Mouse (Mus musculus) mouse trophoblast stem cell (cell line): ENCODE data around the gene Mfsd4b5.
"Not testable (repeated sequence)": the region's sequence is repeated elsewhere in the genome, so short reads cannot be mapped to it uniquely, and the experiment has no call there.

ENCODE experiments used
- in situ Hi-C, 2 experiments: fragments of 300-500 bp; cut with MseI, MboI; formaldehyde crosslinking; loops; 2 replicates in 1 of 2; 3 replicates in 1 of 2; pipeline ENCODE4 v1.15.1; 2025

Gene Mfsd4b5

DNA sequence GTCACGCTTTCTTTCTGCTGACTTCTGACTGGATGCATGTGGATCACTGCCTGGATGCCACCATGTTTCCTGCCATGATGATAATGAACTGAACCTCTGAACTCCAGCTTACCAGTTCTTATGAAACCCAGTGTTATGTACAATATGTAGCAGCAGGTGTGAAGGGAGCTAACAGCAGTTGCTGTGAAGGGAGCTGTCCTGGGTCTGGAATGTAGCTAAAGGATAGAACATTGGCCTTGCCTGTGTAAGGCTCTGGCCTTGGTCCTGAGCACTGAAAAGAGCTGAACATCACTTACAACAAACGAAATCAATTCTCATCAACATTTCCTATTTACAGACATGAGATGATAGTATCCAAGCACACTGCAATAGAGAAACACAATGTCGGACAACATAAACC, 18.9 kb downstream of the Mfsd4b5 start:
- in situ Hi-C loops, result no loop called here

DNA sequence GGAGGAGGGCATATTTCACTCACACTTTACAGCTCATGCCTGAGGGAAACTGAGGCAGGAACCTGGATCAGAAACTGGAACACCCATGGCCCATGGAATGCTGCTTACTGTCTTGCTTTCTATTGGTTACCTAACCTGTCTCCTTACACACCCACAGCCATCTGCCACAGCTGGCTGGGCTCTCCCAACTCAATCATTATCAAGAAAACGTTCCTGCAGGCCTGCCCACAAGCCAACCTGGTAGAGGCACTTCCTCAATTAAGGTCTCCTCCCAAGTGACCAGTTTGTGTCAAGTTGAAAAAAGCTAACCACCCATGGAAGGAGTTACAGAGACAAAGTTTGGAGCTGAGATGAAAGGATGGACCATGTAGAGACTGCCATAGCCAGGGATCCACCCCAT, 24.5 kb downstream of the Mfsd4b5 start:
- in situ Hi-C loops, result no loop called here

DNA sequence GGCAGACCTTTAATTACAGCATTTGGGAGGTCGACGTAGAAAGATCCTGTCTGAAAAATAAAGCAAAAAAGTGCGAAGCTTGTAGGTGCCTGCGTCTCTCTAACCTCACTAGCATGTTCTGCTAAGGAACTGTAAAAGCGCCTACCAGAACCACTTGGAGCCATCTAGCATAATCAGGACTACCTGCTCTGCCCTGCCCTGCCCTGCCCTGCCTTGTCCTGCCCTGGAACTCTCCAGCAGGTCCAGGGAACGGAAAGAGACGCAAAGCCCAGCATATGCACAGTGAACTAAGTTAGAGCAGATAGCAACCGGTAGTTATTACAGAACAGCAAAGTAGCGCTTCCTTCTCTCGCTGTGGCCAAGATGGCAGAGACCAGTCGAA, 26.0 kb downstream of the Mfsd4b5 start:
- in situ Hi-C loops, result no loop called here

DNA sequence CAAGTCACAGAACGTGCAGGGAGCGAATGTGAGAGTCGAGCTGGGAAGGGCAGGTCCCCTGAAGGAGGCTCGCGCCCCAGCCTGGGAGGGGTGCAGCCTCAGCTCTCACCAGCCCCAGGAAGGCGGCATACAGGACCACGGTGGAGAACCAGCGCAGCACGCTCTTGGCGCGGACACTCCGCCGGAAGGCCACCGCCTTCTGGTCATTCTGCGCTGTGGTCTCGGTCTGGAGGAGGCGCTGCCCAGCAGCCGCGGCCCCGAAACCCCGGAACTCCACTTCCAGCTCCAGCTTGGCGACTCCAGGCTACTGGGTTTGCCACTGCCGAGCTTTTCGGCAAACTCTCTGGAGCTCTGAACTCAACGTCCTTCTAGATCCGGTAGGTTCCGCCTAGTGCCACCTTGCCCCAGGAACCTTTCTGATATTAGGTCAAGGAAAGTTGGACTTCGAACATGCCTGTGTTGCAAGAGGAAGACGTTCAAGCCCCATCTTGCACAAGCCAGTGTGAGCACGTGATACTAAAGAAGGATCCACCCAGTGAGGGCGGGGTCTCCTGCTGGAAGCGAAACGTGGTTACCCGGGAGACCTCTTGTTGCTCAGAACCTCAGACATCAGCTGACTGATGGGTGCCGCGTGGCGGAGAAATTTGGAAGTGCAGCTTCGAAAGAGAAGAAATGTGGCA, 26.5 kb downstream of the Mfsd4b5 start, which contains the start of gene Mfsd4b3:
TSS of gene Mfsd4b3 (minus strand) at position 393 of the 680 bp plus-strand sequence.
- in situ Hi-C loops, result no loop called here

DNA sequence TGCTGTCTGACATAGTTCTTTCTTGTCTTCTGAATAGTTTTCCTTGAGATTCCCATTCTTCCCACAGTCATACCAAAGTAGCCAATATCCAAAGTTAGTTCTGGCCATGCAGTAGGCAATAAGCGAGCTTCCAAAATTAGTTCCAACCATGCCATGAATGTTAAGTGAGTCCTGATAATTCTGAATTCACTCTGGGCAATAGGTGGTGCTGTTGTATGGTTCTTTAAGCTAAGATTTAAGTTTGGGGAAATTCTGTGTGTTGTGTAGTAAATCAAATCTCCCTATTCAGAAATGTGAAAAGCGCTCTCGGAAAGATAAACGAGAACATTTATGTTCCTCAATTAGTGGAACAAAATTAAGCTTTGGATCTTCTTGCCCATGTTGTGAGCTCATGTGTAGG, 28.2 kb downstream of the Mfsd4b5 start:
- in situ Hi-C loops, result no loop called here

DNA sequence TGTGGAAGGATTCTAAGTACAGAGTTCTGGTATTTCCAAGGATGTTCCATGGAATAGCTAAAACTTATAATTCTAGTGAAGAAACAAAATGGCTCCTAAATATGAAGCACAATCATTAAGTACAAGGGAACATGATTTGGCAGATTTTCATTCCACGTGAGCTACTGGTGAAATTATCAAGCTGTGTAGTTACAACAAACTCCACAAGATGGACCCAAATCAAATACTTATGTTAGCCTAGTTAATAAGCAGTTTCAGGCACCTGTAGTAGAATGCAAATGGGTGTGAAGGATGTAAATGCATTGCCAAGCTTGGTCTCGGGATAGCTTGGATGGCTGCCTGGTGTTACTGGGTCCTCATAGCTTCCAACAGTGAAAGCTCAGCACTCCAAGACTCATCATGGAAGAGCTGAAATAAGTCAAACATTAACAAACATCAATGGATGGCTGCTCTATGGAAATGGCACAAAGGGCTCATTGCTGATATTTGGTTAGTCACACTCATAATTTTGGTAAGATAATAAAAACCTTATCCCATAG, 30.0 kb downstream of the Mfsd4b5 start:
- in situ Hi-C loops, result no loop called here

DNA sequence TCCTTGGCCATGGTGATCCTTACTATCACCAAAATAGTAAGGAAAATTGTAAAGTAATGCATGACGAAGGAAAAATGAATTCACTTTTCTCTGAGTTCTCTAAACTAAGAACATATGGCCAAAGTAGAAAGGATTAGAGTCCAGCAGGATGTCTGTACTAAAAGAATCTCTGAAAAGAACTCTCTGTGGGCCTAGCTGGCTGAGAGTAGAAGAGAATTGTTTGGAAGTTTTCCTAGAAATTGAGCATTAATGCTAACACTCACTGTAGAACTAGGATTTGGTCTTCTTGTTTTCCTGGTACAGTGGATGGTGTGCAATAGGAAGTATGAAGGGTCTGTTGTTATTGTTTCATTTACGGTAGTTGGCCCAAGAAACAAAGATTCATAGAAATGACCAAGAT, 31.3 kb downstream of the Mfsd4b5 start:
- in situ Hi-C loops, result no loop called here

DNA sequence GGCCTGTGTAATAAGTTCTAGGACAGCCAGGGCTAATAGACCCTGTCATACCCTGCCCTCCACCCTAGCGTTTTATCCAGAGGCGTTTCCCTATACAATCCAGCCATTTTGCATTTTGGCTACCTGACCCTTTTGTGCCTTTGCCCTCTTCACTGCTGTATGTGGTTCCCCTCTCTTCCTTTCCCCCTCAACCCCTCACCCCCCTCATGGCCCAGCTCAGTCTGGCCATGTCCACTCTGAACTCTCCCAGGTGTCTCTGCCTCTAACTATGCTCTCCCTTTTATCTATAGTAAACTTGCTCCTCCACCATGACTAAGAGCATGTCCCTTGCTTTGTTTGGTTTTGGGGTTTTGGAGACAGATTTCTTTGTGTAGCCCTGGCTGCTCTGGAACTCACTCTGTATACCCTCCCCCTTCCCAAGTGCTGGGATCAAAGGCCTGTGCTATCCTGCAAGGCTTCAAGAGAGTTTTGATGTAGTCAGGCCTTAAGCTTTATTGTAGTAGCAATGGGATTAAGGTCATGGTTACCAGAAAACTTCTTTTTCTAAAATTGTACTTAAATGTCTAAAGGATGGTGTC, 37.0 kb downstream of the Mfsd4b5 start:
- in situ Hi-C loops, result no loop called here

DNA sequence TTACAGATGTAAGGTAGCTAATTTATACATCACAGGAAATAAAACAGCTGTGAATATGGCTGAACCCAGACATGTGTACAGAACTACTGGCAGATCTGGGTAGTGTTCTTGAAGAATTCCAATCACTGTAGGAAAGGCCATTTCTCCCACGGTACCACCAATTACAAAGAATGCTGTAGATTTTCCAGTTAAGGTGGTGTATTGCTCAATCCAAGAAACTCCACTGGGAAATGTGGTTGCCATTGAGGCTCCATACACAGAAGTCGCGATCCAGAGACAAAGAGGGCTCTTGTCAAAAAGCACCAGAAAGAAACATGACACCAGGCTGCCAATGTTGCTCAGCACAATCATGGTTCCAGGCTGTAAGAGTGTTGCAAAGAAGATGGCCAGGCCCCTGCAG, 39.3 kb downstream of the Mfsd4b5 start:
- in situ Hi-C loops, result not testable (repeated sequence)

DNA sequence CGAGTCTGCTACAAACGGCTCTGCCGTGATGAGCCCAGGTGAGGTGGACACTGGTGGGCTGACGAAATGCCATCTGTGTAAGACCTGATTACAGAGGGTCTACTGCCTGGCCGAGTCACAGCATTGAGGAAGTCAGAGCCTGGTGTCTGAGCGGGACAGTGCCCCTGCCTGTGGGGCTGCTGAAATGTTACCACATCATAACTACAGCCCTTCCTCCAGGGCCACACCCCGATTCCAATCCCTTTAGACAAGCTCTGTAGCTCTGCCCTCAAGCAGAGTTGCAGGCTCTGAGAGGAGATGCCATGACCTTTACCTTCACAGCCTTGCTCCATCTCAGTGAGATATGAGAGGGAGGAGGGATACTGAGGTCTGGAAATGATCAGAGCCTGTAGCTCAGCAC, 49.9 kb downstream of the Mfsd4b5 start:
- in situ Hi-C loops, result no loop called here

DNA sequence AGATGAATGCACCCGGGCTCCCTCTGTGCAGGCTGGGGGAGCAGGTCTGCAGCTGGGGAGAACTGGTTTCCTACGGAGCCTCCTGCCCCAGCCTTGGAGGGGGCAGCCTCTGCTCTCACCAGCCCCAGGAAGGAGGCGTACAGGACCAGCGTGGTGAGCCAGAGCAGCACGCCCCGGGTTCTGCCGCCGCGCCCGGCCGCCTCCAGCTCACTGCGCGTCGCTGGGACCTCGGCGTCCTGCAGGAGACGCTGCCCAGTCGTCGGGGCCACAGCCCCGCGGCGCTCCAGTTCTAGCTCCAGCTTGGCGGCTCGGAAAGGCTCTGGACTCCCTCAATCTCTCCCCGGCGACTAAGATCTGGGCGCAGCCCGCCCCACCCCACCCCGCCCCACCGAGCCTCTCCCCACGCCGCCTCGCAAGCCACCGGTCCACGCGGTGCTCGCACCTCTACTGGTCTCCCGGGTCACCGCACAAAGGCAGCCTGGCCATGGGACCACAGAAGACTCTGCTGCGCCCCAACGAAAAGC, 59.8 kb downstream of the Mfsd4b5 start, which contains the start of gene Mfsd4b2:
TSS of gene Mfsd4b2 (minus strand) at position 308 of the 524 bp plus-strand sequence.
- in situ Hi-C loops, result no loop called here

DNA sequence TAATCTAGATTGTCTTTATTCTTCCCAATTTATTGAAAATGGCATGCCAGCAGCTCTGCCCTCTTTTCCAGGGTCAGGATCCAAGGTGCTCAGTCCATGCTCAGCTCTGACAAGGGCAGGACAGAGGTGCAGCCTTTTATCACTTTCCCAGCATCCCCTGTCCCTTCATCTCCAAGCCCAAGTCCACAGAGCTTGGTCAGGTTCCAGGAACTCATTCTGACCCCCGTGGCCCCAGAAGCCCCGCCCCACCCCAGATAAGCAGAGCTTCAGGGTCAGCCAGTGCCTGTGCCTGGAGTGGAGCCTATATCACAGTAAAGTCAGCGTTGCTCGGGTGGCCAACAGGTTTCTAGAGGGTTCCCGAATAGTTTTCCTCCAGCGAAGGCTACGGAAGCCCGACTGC, 61.9 kb downstream of the Mfsd4b5 start:
- in situ Hi-C loops, result not testable (repeated sequence)

DNA sequence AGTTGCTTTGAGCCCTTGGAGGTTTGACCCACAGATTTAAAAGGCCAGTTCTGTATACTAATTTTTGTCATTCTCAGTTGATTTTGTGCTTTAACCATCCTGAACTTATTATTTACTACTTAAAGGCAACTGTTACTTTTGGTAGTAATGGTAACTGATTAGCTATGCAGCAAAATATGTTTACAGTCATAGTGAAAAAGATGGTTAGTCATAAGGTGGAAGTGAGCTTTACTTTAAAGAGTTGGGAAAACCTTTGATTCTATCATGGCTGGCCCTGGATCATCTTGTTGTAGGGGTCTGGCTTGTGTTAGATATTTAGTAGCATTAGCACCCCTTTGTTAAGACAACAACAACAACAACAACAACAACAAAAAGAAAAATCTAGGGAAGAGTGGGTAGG, 73.8 kb downstream of the Mfsd4b5 start:
- in situ Hi-C loops, result no loop called here

DNA sequence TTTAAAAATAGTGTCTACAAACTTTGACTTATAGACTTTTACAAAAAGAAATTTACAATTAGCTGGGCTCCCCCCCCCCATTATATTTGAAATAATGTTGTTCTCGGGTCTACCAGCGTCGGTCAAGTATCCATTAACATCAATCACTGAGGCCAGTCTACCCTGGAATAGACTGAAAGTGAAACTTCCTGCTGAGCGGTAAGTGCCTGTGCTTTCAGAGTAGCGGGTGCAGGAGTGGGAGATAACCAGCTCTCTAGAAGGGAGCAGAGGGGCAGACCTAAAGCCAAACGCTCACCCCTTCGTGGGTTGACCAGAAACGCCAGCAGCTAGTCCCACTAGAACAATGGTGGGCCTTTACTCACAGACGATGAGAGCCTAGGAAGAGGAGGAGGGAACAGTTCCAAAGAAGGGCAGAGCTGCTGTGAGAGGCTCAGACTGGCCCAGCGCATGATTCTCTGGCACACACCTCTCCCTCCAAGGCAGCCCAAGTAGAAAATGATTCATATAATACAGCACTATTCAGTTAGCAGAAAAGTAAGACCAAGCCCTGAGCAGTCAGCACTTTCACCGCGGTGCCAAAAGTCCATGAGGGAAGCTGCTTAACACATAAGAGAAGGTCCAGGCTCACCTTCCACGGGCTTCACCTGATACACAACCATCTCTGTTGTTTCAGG, 77.5 kb downstream of the Mfsd4b5 start:
- in situ Hi-C loops, result no loop called here
